Mouse (Mus musculus) MEL (cell line): ENCODE measurements around the gene Fgfr2. TPM values are rescaled to one million over a fixed set of nuclear protein-coding genes. Genes with fewer than 3 reads are reported as not detected.

Source experiments
- DNase-seq: peaks from one replicate; pipeline ENCODE4 v3.0.0; 2011; ENCODE audit warnings: low read depth, low spot score
- H3K27ac ChIP-seq: 2 replicates; pipeline ENCODE4 v1.5.1; 2012; ENCODE audit warnings: low read depth, mild to moderate bottlenecking, control low read depth, low read length, moderate library complexity; ENCODE audit not compliant: control insufficient read depth
- H3K27me3 ChIP-seq, 2 experiments: fragments of 150-350 bp in 1 of 2; sonication (generic) in 1 of 2; 2 replicates each; pipeline ENCODE4 v1.6.1; 2012; ENCODE audit warnings: low read length in 2 of 2, mild to moderate bottlenecking in 2 of 2, improper control_type of control experiment in 1 of 2, moderate library complexity in 1 of 2; ENCODE audit not compliant: insufficient read depth in 2 of 2, control insufficient read depth in 1 of 2
- H3K36me3 ChIP-seq, 2 experiments: 2 replicates each; pipeline ENCODE4 v1.6.1; 2012 to 2014; ENCODE audit warnings: low read length in 2 of 2, improper control_type of control experiment in 1 of 2, inconsistent platforms in 1 of 2, mild to moderate bottlenecking in 1 of 2; ENCODE audit not compliant: insufficient read depth in 2 of 2, control insufficient read depth in 1 of 2
- H3K4me1 ChIP-seq, 2 experiments: fragments of 150-350 bp in 1 of 2; sonication (generic) in 1 of 2; 2 replicates each; pipeline ENCODE4 v1.6.1; 2012; ENCODE audit warnings: low read length in 2 of 2, improper control_type of control experiment in 1 of 2, mild to moderate bottlenecking in 1 of 2; ENCODE audit not compliant: insufficient read depth in 2 of 2, control insufficient read depth in 1 of 2
- H3K4me3 ChIP-seq, 2 experiments: fragments of 150-350 bp in 1 of 2; sonication (generic) in 1 of 2; 2 replicates each; pipeline ENCODE4 v1.5.1; 2012; ENCODE audit warnings: low read depth in 2 of 2, low read length in 2 of 2, mild to moderate bottlenecking in 2 of 2, moderate library complexity in 2 of 2, control low read depth in 1 of 2, improper control_type of control experiment in 1 of 2; ENCODE audit not compliant: control insufficient read depth in 1 of 2, insufficient read depth in 1 of 2
- H3K79me2 ChIP-seq: 2 replicates; pipeline ENCODE4 v1.6.1; 2012; ENCODE audit warnings: mild to moderate bottlenecking, low read length, moderate library complexity; ENCODE audit not compliant: control insufficient read depth, poor library complexity, insufficient read depth
- H3K9ac ChIP-seq: 2 replicates; pipeline ENCODE4 v1.6.1; 2012; ENCODE audit warnings: low read depth, mild to moderate bottlenecking, control low read depth, low read length, moderate library complexity; ENCODE audit not compliant: control insufficient read depth, poor library complexity, severe bottlenecking
- H3K9me3 ChIP-seq: fragments of 150-350 bp; sonication (generic); replicated peaks from 2 replicates; pipeline ENCODE4 v1.6.1; 2012; ENCODE audit warnings: mild to moderate bottlenecking, low read length, improper control_type of control experiment, moderate library complexity; ENCODE audit not compliant: insufficient read depth
- EP300 ChIP-seq, 2 experiments: IDR thresholded peaks; 2 replicates each; pipeline ENCODE4 v1.6.1; 2011; ENCODE audit warnings: improper control_type of control experiment in 2 of 2, low read length in 2 of 2, low read depth in 1 of 2, mild to moderate bottlenecking in 1 of 2
- ETS1 ChIP-seq: IDR thresholded peaks from 2 replicates; pipeline ENCODE4 v1.6.1; 2012; ENCODE audit warnings: low read depth, mild to moderate bottlenecking, inconsistent platforms, low read length, improper control_type of control experiment, moderate library complexity
- GATA1 ChIP-seq: IDR thresholded peaks from 2 replicates; pipeline ENCODE4 v1.6.1; 2011; ENCODE audit warnings: low read depth, low read length, improper control_type of control experiment
- HCFC1 ChIP-seq: IDR thresholded peaks from 2 replicates; pipeline ENCODE4 v1.6.1; 2012; ENCODE audit warnings: low read depth, mild to moderate bottlenecking, inconsistent platforms, low read length, improper control_type of control experiment, moderate library complexity
- MAFK ChIP-seq: IDR thresholded peaks from 2 replicates; pipeline ENCODE4 v1.6.1; 2011; ENCODE audit warnings: low read depth, mild to moderate bottlenecking, low read length, improper control_type of control experiment, borderline replicate concordance
- MEF2A ChIP-seq: IDR thresholded peaks from 2 replicates; pipeline ENCODE4 v1.6.1; 2014; ENCODE audit warnings: low read depth, mild to moderate bottlenecking, inconsistent platforms, low read length, improper control_type of control experiment; ENCODE audit not compliant: poor library complexity, insufficient replicate concordance, severe bottlenecking; ENCODE audit errors: extremely low read depth
- MYB ChIP-seq: IDR thresholded peaks from 2 replicates; pipeline ENCODE4 v1.6.1; 2011; ENCODE audit warnings: mild to moderate bottlenecking, low read depth, low read length, improper control_type of control experiment
- NELFE ChIP-seq: IDR thresholded peaks from 2 replicates; pipeline ENCODE4 v1.6.1; 2011; ENCODE audit warnings: low read depth, low read length, improper control_type of control experiment
- POLR2AphosphoS2 ChIP-seq: IDR thresholded peaks from 2 replicates; pipeline ENCODE4 v1.6.1; 2011; ENCODE audit warnings: low read length, improper control_type of control experiment
- TAL1 ChIP-seq: IDR thresholded peaks from 2 replicates; pipeline ENCODE4 v1.6.1; 2012; ENCODE audit warnings: mild to moderate bottlenecking, inconsistent platforms, low read length, moderate library complexity, mixed read lengths
- TBP ChIP-seq: IDR thresholded peaks from 2 replicates; pipeline ENCODE4 v1.8.0; 2011; ENCODE audit warnings: low read depth, low read length, improper control_type of control experiment
- TCF12 ChIP-seq: IDR thresholded peaks from 2 replicates; pipeline ENCODE4 v1.6.1; 2014; ENCODE audit warnings: low read depth, mild to moderate bottlenecking, inconsistent platforms, low read length, improper control_type of control experiment, moderate library complexity
- USF2 ChIP-seq, 2 experiments: IDR thresholded peaks; 2 replicates each; pipeline ENCODE4 v1.6.1; 2011 to 2012; ENCODE audit warnings: improper control_type of control experiment in 2 of 2, low read length in 2 of 2, borderline replicate concordance in 1 of 2, inconsistent platforms in 1 of 2, low read depth in 1 of 2, mild to moderate bottlenecking in 1 of 2; ENCODE audit not compliant: insufficient read depth in 1 of 2
- ZC3H11A ChIP-seq: IDR thresholded peaks from 2 replicates; pipeline ENCODE4 v1.6.1; 2012; ENCODE audit warnings: low read depth, mild to moderate bottlenecking, inconsistent platforms, low read length, improper control_type of control experiment
- ZMIZ1 ChIP-seq: IDR thresholded peaks from 2 replicates; pipeline ENCODE4 v1.6.1; 2012; ENCODE audit warnings: low read depth, mild to moderate bottlenecking, inconsistent platforms, low read length, improper control_type of control experiment, moderate library complexity
- ZNF384 ChIP-seq: IDR thresholded peaks from 2 replicates; pipeline ENCODE4 v1.6.1; 2012; ENCODE audit warnings: low read depth, mild to moderate bottlenecking, inconsistent platforms, low read length, improper control_type of control experiment
- polyA plus RNA-seq, 2 experiments: library from polyadenylated mRNA; stranded (reverse) in 1 of 2; unstranded in 1 of 2; fragments of >175 nt in 1 of 2; fragments of >200 nt in 1 of 2; gene quantifications; 2 replicates each; pipeline versions ENCODE4 v1.2.1 to v1.2.4; 2012; ENCODE audit warnings: low replicate concordance in 2 of 2, low read depth in 1 of 2; ENCODE audit not compliant: insufficient read length in 2 of 2, insufficient read depth in 1 of 2, missing spikeins in 1 of 2
- total RNA-seq: library from RNA; depleted of rRNA; stranded (reverse); fragments of 300-350 nt; gene quantifications from 2 replicates; pipeline ENCODE4 v1.2.3, GENCODE M21; 2012

Gene Fgfr2
- total and polyA plus RNA-seq, 3 experiments = not detected

- DNase-seq = no peak
- Histone ChIP-seq H3K79me2 (no peaks in the 10 kb centered on the region), H3K4me1 (peaks cover 0 to 5% of the 10 kb centered on the region in 2 experiments; a peak in 1 of 4 replicates), H3K9ac (no peak overlapping the region), H3K27me3 (0 out of 4 replicates have a peak, but pooled peaks cover 0 to 1% of the 10 kb centered on the region in 2 experiments), H3K4me3 (no peak overlapping the region), H3K27ac (no peak overlapping the region), H3K36me3 (peaks cover 0 to 3% of the 10 kb centered on the region in 2 experiments; a peak in 2 of 4 replicates), H3K9me3 (no peaks in the 10 kb centered on the region)
- TF ChIP-seq NELFE = no peak
- no peak for TF ChIP-seq HCFC1
- TF ChIP-seq GATA1 = no peak
- TF ChIP-seq ZC3H11A = no peak
- TF ChIP-seq POLR2AphosphoS2 = no peak
- no peak for TF ChIP-seq USF2 (IDR thresholded peaks at IDR 0.05; ENCODE audit: borderline replicate concordance in 1 of 2, insufficient read depth in 1 of 2, low read depth in 1 of 2, low read length in 2 of 2)
- TF ChIP-seq ZMIZ1 = no peak
- TF ChIP-seq MEF2A = no peak
- TF ChIP-seq ETS1 = no peak
- no peak for TF ChIP-seq TCF12
- TF ChIP-seq MYB = no peak
- no peak for TF ChIP-seq EP300 (IDR thresholded peaks at IDR 0.05; ENCODE audit: low read depth in 1 of 2, low read length in 2 of 2)
These were observed 580.7 kb downstream of the Fgfr2 start for GRCm38 (mm10) chr7:132542427-132542826.

- Histone ChIP-seq H3K4me3 (no peak overlapping the region), H3K79me2 (no peaks in the 10 kb centered on the region), H3K9ac (no peak overlapping the region), H3K9me3 (no peaks in the 10 kb centered on the region), H3K4me1 (peaks cover 0 to 5% of the 10 kb centered on the region in 2 experiments; a peak in 1 of 4 replicates), H3K27me3 (peaks cover 0 to 2% of the 10 kb centered on the region in 2 experiments; a peak in 3 of 4 replicates), H3K36me3 (peaks cover 0 to 3% of the 10 kb centered on the region in 2 experiments; a peak in 2 of 4 replicates), H3K27ac (no peak overlapping the region)
- no peak for TF ChIP-seq ZNF384
- peak; percentile 95 for TF ChIP-seq TBP
- DNase-seq = peak; percentile 77
These were observed 581.6 kb downstream of the Fgfr2 start for GRCm38 (mm10) chr7:132541566-132541965.

- no peaks in the 10 kb centered on the region for H3K9me3 ChIP-seq
- TF ChIP-seq TAL1 (no peak), MAFK (0 out of 2 replicates have a peak, but pooled peaks have one; percentile 32)
- TF ChIP-seq, all 39 proteins: peak for 1
- H3K4me3 ChIP-seq = no peak overlapping the region
- DNase-seq = no peak
- no peak overlapping the region for H3K27ac ChIP-seq
- no peaks in the 10 kb centered on the region for H3K79me2 ChIP-seq
- H3K36me3 ChIP-seq = peaks cover 0 to 3% of the 10 kb centered on the region in 2 experiments; a peak in 2 of 4 replicates
- H3K9ac ChIP-seq = no peak overlapping the region
- H3K27me3 ChIP-seq = peaks cover 0 to 2% of the 10 kb centered on the region in 2 experiments; a peak in 3 of 4 replicates
- peaks cover 0 to 5% of the 10 kb centered on the region in 2 experiments; a peak in 1 of 4 replicates for H3K4me1 ChIP-seq
These were observed 582.6 kb downstream of the Fgfr2 start for GRCm38 (mm10) chr7:132540597-132540996.
